Mouse (Mus musculus): Measurements from ENCODE around the gene Tsnaxip1. TPM values are rescaled to one million over a fixed set of nuclear protein-coding genes. Genes with fewer than 3 reads are reported as not detected.

Tsnaxip1 gene
- not detected for total RNA-seq (2021)
- polyA plus RNA-seq (2012; rRNA removed) = not detected in 2 replicates
- long read RNA-seq = 0 reads

GRCm38 (mm10) chr8:105826861-105827848, at the start of gene Tsnaxip1, which contains the start of gene Ranbp10:
Tsnaxip1 (plus strand) TSS chr8:105827731.
Ranbp10 (minus strand) TSS chr8:105827350.
- DNase-seq = peak; percentile 97

- no peak for DNase-seq
These were observed 49.7 kb upstream of the Tsnaxip1 start for GRCm38 (mm10) chr8:105777833-105778232.

GRCm38 (mm10) chr8:105780298-105780697, 47.2 kb upstream of the Tsnaxip1 start:
- DNase-seq = no peak

- peak; percentile 51 for DNase-seq
These were observed 39.3 kb upstream of the Tsnaxip1 start for GRCm38 (mm10) chr8:105788241-105788640.

GRCm38 (mm10) chr8:105788927-105789326, 38.6 kb upstream of the Tsnaxip1 start:
- no peak for DNase-seq

GRCm38 (mm10) chr8:105789626-105790025, 37.9 kb upstream of the Tsnaxip1 start:
- DNase-seq = no peak

GRCm38 (mm10) chr8:105793331-105793730, 34.2 kb upstream of the Tsnaxip1 start:
- no peak for DNase-seq

GRCm38 (mm10) chr8:105794009-105794598, 33.4 kb upstream of the Tsnaxip1 start:
- no peak for DNase-seq

GRCm38 (mm10) chr8:105795785-105796184, 31.7 kb upstream of the Tsnaxip1 start:
- DNase-seq = no peak

- DNase-seq = no peak
These were observed 29.1 kb upstream of the Tsnaxip1 start for GRCm38 (mm10) chr8:105798408-105798807.

- DNase-seq = peak; percentile 86
These were observed 28.3 kb upstream of the Tsnaxip1 start for GRCm38 (mm10) chr8:105799091-105799812.

GRCm38 (mm10) chr8:105801153-105801904, 26.2 kb upstream of the Tsnaxip1 start:
- no peak for DNase-seq

GRCm38 (mm10) chr8:105804797-105805196, 22.7 kb upstream of the Tsnaxip1 start:
- no peak for DNase-seq

GRCm38 (mm10) chr8:105805346-105805745, 22.2 kb upstream of the Tsnaxip1 start:
- DNase-seq = no peak

- no peak for DNase-seq
These were observed 21.6 kb upstream of the Tsnaxip1 start for GRCm38 (mm10) chr8:105805964-105806363.

- DNase-seq = no peak
These were observed 19.8 kb upstream of the Tsnaxip1 start for GRCm38 (mm10) chr8:105807766-105808165.

GRCm38 (mm10) chr8:105808480-105808879, 19.1 kb upstream of the Tsnaxip1 start:
- peak; percentile 76 for DNase-seq

- DNase-seq = no peak
These were observed 17.2 kb upstream of the Tsnaxip1 start for GRCm38 (mm10) chr8:105810245-105810786.

GRCm38 (mm10) chr8:105811061-105811460, 16.5 kb upstream of the Tsnaxip1 start:
- DNase-seq = no peak

GRCm38 (mm10) chr8:105811543-105811942, 16.0 kb upstream of the Tsnaxip1 start:
- no peak for DNase-seq

GRCm38 (mm10) chr8:105812511-105812910, 15.0 kb upstream of the Tsnaxip1 start:
- DNase-seq = no peak
